Comparison of ENCODE assay signal across 8 mouse cellular contexts in genomic region chrX:38514556-38514955, GRCm38 (mm10). TPM values are rescaled to one million over a fixed set of nuclear protein-coding genes. Genes with fewer than 3 reads are reported as not detected.
DNase-seq lines count a peak whose midpoint lies in the region; ATAC-seq and TF ChIP-seq lines count a peak whose summit lies in the region.

No protein-coding gene starts in this region.

- ATAC-seq in hindbrain, embryonic 11.5 days (ENCODE audit: low FRiP score), result no peak
- no peak for ATAC-seq in hindbrain, embryonic 13.5 days (ENCODE audit: low FRiP score)
- ATAC-seq in inflammation-experienced regulatory T-cells, adult 6 months, result peak; percentile 35
- no peak for ATAC-seq in midbrain, embryonic 13.5 days

- DNase-seq in hindbrain, embryonic 11.5 days (ENCODE audit: low spot score), result peak; percentile 67
- DNase-seq in 3T3-L1 (ENCODE audit: low read depth, low spot score) (peak; percentile 73), ES-CJ7 (ENCODE audit: low read depth, low spot score) (peak; percentile 55)
- peak; percentile 9 to 16 for DNase-seq in cerebellum, adult 2 months
- peak; percentile 55 for DNase-seq in mesoderm, embryonic 11.5 days (ENCODE audit: low read depth, low spot score)

- TF ChIP-seq CTCF in cerebellum, adult 2 months (IDR thresholded peaks at IDR 0.05; ENCODE audit: borderline replicate concordance, insufficient read depth, low read depth, low read length), result peak; percentile 32; the same call in 1 of the 2 replicates

- no peak for TF ChIP-seq POLR2A in cerebellum, adult 2 months (IDR thresholded peaks at IDR 0.05; ENCODE audit: borderline replicate concordance, insufficient read depth, low read length)

- H3K4me3 ChIP-seq in hindbrain, embryonic 11.5 days (ENCODE audit: low read depth, low read length), result no peak overlapping the region
- no peak overlapping the region for H3K4me3 ChIP-seq in hindbrain, embryonic 13.5 days
- no peak overlapping the region for H3K4me3 ChIP-seq in cerebellum, adult 2 months (replicated peaks; ENCODE audit: insufficient read depth, low read depth, low read length)
- H3K4me3 ChIP-seq in midbrain, embryonic 13.5 days (replicated peaks), result no peak overlapping the region

- 4% methylated on average over 7 of the region's 7 CpGs for WGBS in hindbrain, embryonic 11.5 days
- WGBS in hindbrain, embryonic 13.5 days, result 3% methylated on average over 7 of the region's 7 CpGs
- WGBS in cerebellum, adult 2 months, result under 1% methylated on average over 7 of the region's 7 CpGs
- WGBS in midbrain, embryonic 13.5 days, result 6% methylated on average over 7 of the region's 7 CpGs

- no peaks in the 10 kb centered on the region for H3K36me3 ChIP-seq in hindbrain, embryonic 11.5 days (ENCODE audit: control insufficient read depth, insufficient read depth, low read length)
- no peaks in the 10 kb centered on the region for H3K36me3 ChIP-seq in hindbrain, embryonic 13.5 days
- H3K36me3 ChIP-seq in midbrain, embryonic 13.5 days, result no peaks in the 10 kb centered on the region

- no peak overlapping the region for H3K4me2 ChIP-seq in hindbrain, embryonic 11.5 days (replicated peaks; ENCODE audit: low read depth, low read length)
- no peak overlapping the region for H3K4me2 ChIP-seq in hindbrain, embryonic 13.5 days
- no peak overlapping the region for H3K4me2 ChIP-seq in midbrain, embryonic 13.5 days (replicated peaks)

- no peak overlapping the region for H3K9ac ChIP-seq in hindbrain, embryonic 11.5 days (ENCODE audit: low read depth, low read length)
- no peak overlapping the region for H3K9ac ChIP-seq in hindbrain, embryonic 13.5 days
- no peak overlapping the region for H3K9ac ChIP-seq in midbrain, embryonic 13.5 days (replicated peaks)

- H3K9me3 ChIP-seq in hindbrain, embryonic 11.5 days (ENCODE audit: control insufficient read depth, low read length), result no peaks in the 10 kb centered on the region
- H3K9me3 ChIP-seq in hindbrain, embryonic 13.5 days, result no peaks in the 10 kb centered on the region
- no peaks in the 10 kb centered on the region for H3K9me3 ChIP-seq in midbrain, embryonic 13.5 days

- H3K4me1 ChIP-seq in hindbrain, embryonic 11.5 days (replicated peaks; ENCODE audit: control insufficient read depth, insufficient read depth, low read length), result no peaks in the 10 kb centered on the region
- no peaks in the 10 kb centered on the region for H3K4me1 ChIP-seq in hindbrain, embryonic 13.5 days (replicated peaks)
- H3K4me1 ChIP-seq in cerebellum, adult 2 months (ENCODE audit: control insufficient read depth, insufficient read depth, low read length), result no peaks in the 10 kb centered on the region
- no peaks in the 10 kb centered on the region for H3K4me1 ChIP-seq in midbrain, embryonic 13.5 days (replicated peaks)

- no peaks in the 10 kb centered on the region for H3K27me3 ChIP-seq in hindbrain, embryonic 11.5 days (ENCODE audit: control insufficient read depth, insufficient read depth, low read length)
- no peaks in the 10 kb centered on the region for H3K27me3 ChIP-seq in hindbrain, embryonic 13.5 days
- no peaks in the 10 kb centered on the region for H3K27me3 ChIP-seq in cerebellum, adult 2 months (ENCODE audit: control insufficient read depth, insufficient read depth, low read length)
- H3K27me3 ChIP-seq in midbrain, embryonic 13.5 days, result no peaks in the 10 kb centered on the region

- no peak overlapping the region for H3K27ac ChIP-seq in hindbrain, embryonic 11.5 days (ENCODE audit: low read depth, low read length)
- no peak overlapping the region for H3K27ac ChIP-seq in hindbrain, embryonic 13.5 days
- no peak overlapping the region for H3K27ac ChIP-seq in cerebellum, adult 2 months (ENCODE audit: insufficient read depth, low read length)
- H3K27ac ChIP-seq in midbrain, embryonic 13.5 days, result no peak overlapping the region

RNA-seq across cellular contexts. Expression of gene Lamp2, which starts 58.3 kb away (rescaled TPM):
- 92.4 and 96.6 TPM in 2 replicates for polyA plus RNA-seq in hindbrain, embryonic 11.5 days (2014; fragmentation: Nextera tagmentation; extraction: Ambion mirVana)
- polyA plus RNA-seq in hindbrain, embryonic 13.5 days (2015; fragmentation: Nextera tagmentation; extraction: Ambion mirVana), result 61.3 and 66.0 TPM in 2 replicates
- polyA plus RNA-seq in cerebellum, adult 2 months (2012; rRNA removed), result 64.7 and 67.8 TPM in 2 replicates
- polyA plus RNA-seq in inflammation-experienced regulatory T-cells, adult 6 months (2017; shearing (Covaris generic)), result 100 to 1,000 TPM in 1 of 3 experiments, 10 to 100 TPM in 2; 55.0 to 106 (median 76.3) TPM
- polyA plus RNA-seq in midbrain, embryonic 13.5 days (2015; fragmentation: Nextera tagmentation; extraction: Ambion mirVana), result 53.8 and 56.4 TPM in 2 replicates

Comparison
In these comparisons a context has a peak if more than half of its experiments do, and no peak if none do; other contexts are left out.
1. DNase-seq: peak in every context shown above with its lines; median percentile 73 in 3T3-L1; 67 in hindbrain, embryonic 11.5 days; 55 in ES-CJ7; 55 in mesoderm, embryonic 11.5 days; 12 in cerebellum, adult 2 months.